In the genomic region with DNA sequence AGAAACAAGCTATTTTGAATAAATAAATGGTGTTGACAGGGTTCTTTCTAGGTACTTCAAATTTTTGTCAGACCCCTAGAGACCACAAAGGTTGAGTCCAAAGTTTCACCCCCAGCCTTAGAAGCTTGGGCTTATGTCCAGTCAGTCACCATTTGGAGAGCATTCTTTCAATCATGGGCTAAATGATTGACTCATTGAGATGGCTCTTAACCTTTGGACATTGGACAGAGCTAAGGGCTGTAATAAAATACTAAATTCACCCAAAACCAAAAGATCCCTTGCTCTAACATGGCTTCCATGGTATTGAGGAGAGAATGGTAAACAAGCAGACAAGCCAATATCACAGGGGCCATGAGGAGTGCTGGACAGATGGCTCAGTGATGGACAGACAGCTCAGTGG, we compare ENCODE assay signal across 24 mouse cellular contexts.
DNase-seq lines count a peak whose midpoint lies in the region; ATAC-seq and TF ChIP-seq lines count a peak whose summit lies in the region.
"Had no signal": no experiment of that assay in that cellular context is flagged by ENCODE, and none has a peak within 500 bp of the region (broad histone marks: within the 10 kb centered on the region; RNA-seq: fewer than 3 reads in every experiment).

No protein-coding gene starts in this region.

- TF ChIP-seq POLR2A in liver, adult 2 months (IDR thresholded peaks at IDR 0.05; ENCODE audit: extremely low read depth, insufficient read depth, low read length) = no peak

- no peaks in the 10 kb centered on the region for H3K36me3 ChIP-seq in kidney, embryonic 16.5 days (ENCODE audit: insufficient read depth, low read length)
- no peaks in the 10 kb centered on the region for H3K36me3 ChIP-seq in liver, adult 2 months (ENCODE audit: control insufficient read depth, insufficient read depth, low read length)
- H3K36me3 ChIP-seq in liver, postnatal 0 days (replicated peaks; ENCODE audit: insufficient read depth, low read length) = no peaks in the 10 kb centered on the region
- H3K36me3 ChIP-seq: embryonic facial prominence, embryonic 10.5 days; embryonic facial prominence, embryonic 12.5 days; forebrain, embryonic 15.5 days; G1E had no signal

- no peak for ATAC-seq in kidney, embryonic 16.5 days (ENCODE audit: low FRiP score, low TSS enrichment)
- ATAC-seq in liver, postnatal 0 days = no peak
- ATAC-seq: activated CD4-positive, CD25-positive, alpha-beta regulatory T cell, adult 4 months; CD4-positive, CD25-positive, alpha-beta regulatory T cell, adult 4 months; forebrain, embryonic 13.5 days; forebrain, embryonic 15.5 days; Patski had no signal

- H3K4me3 ChIP-seq in gastrocnemius, adult 2 months = no peak overlapping the region
- no peak overlapping the region for H3K4me3 ChIP-seq in kidney, embryonic 16.5 days (ENCODE audit: low read length)
- no peak overlapping the region for H3K4me3 ChIP-seq in liver, adult 2 months (ENCODE audit: insufficient read depth, low read depth, low read length)
- no peak overlapping the region for H3K4me3 ChIP-seq in liver, postnatal 0 days (ENCODE audit: low read depth, low read length)
- H3K4me3 ChIP-seq: embryonic facial prominence, embryonic 10.5 days; embryonic facial prominence, embryonic 12.5 days; forebrain, embryonic 13.5 days; forebrain, embryonic 15.5 days had no signal

- H3K79me2 ChIP-seq in liver, adult 2 months (ENCODE audit: control insufficient read depth, insufficient read depth, low read length) = no peaks in the 10 kb centered on the region

- intact Hi-C loops in gastrocnemius, adult 2 months (cut with DNase I) = loop anchor here (2.0 to 10.0 kb wide), 2 partner anchors 665 to 729 kb away; no protein-coding TSS in a partner anchor

- TF ChIP-seq CTCF in gastrocnemius, adult 2 months (IDR thresholded peaks at IDR 0.05) = no peak
- no peak for TF ChIP-seq CTCF in liver, adult 2 months (IDR thresholded peaks at IDR 0.05; ENCODE audit: low read depth, low read length)
- TF ChIP-seq CTCF in liver, postnatal 0 days (IDR thresholded peaks at IDR 0.05; ENCODE audit: low read depth) = no peak

- H3K4me2 ChIP-seq in kidney, embryonic 16.5 days (replicated peaks; ENCODE audit: low read depth, low read length) = no peak overlapping the region
- H3K4me2 ChIP-seq in liver, postnatal 0 days (ENCODE audit: low read depth, low read length) = no peak overlapping the region
- H3K4me2 ChIP-seq: embryonic facial prominence, embryonic 12.5 days; forebrain, embryonic 13.5 days; forebrain, embryonic 15.5 days had no signal

- no peaks in the 10 kb centered on the region for H3K27me3 ChIP-seq in kidney, embryonic 16.5 days (ENCODE audit: insufficient read depth, low read length)
- H3K27me3 ChIP-seq in liver, adult 2 months (ENCODE audit: control insufficient read depth, insufficient read depth, low read length) = no peaks in the 10 kb centered on the region
- no peaks in the 10 kb centered on the region for H3K27me3 ChIP-seq in liver, postnatal 0 days (ENCODE audit: insufficient read depth, low read length)
- H3K27me3 ChIP-seq: CH12.LX; embryonic facial prominence, embryonic 12.5 days; forebrain, embryonic 15.5 days; Patski had no signal

- TF ChIP-seq EP300 in liver, postnatal 0 days (IDR thresholded peaks at IDR 0.05; ENCODE audit: low read depth) = no peak

- peak overlapping the region; percentile 92; the same call in 1 of the 2 replicates for H3K27ac ChIP-seq in gastrocnemius, adult 2 months
- no peak overlapping the region for H3K27ac ChIP-seq in kidney, embryonic 16.5 days (ENCODE audit: low read length)
- H3K27ac ChIP-seq in liver, adult 2 months (replicated peaks; ENCODE audit: insufficient read depth, low read depth, low read length) = no peak overlapping the region
- H3K27ac ChIP-seq in liver, postnatal 0 days (ENCODE audit: low read depth) = no peak overlapping the region
- H3K27ac ChIP-seq: embryonic facial prominence, embryonic 10.5 days; embryonic facial prominence, embryonic 12.5 days; forebrain, embryonic 13.5 days; forebrain, embryonic 15.5 days had no signal

- H3K4me1 ChIP-seq in kidney, embryonic 16.5 days (ENCODE audit: insufficient read depth, low read length) = no peaks in the 10 kb centered on the region
- 0 out of 2 replicates have a peak, but pooled peaks cover 2% of the 10 kb centered on the region for H3K4me1 ChIP-seq in liver, adult 2 months (ENCODE audit: control insufficient read depth, insufficient read depth, low read length)
- H3K4me1 ChIP-seq in liver, postnatal 0 days (ENCODE audit: insufficient read depth) = no peaks in the 10 kb centered on the region
- H3K4me1 ChIP-seq: forebrain, embryonic 13.5 days; forebrain, embryonic 15.5 days had no signal

- no peak for DNase-seq in gastrocnemius, adult 2 months
- DNase-seq in gastrocnemius, postnatal 25 days = no peak
- DNase-seq in kidney, adult 8-10 months = peak; percentile 9 to 21
- DNase-seq in liver, adult 2 months (ENCODE audit: extremely low read depth, low read depth, low spot score) = peak; percentile 69
- DNase-seq in liver, postnatal 0 days = no peak
- DNase-seq: adrenal gland, adult 8-10 months; adrenal gland, postnatal 14 days; adrenal gland, postnatal 36 days; B cell, adult 2 months; cerebellum, adult 11-12 months; cerebellum, adult 2 months; cerebellum, adult 9-10 months; cerebellum, postnatal 10 days; cerebellum, postnatal 25 days had no signal

- H3K9ac ChIP-seq in kidney, embryonic 16.5 days (replicated peaks; ENCODE audit: low read length) = no peak overlapping the region
- no peak overlapping the region for H3K9ac ChIP-seq in liver, adult 2 months (ENCODE audit: low read depth, low read length)
- H3K9ac ChIP-seq in liver, postnatal 0 days (replicated peaks) = no peak overlapping the region
- H3K9ac ChIP-seq: embryonic facial prominence, embryonic 12.5 days; forebrain, embryonic 13.5 days; forebrain, embryonic 15.5 days had no signal

- peaks cover 6% of the 10 kb centered on the region; the same call in 1 of the 2 replicates for H3K9me3 ChIP-seq in kidney, embryonic 16.5 days (ENCODE audit: low read length)
- H3K9me3 ChIP-seq in liver, postnatal 0 days (ENCODE audit: low read length) = no peaks in the 10 kb centered on the region
- H3K9me3 ChIP-seq: embryonic facial prominence, embryonic 10.5 days; embryonic facial prominence, embryonic 12.5 days; forebrain, embryonic 15.5 days had no signal

Comparison
In these comparisons a context has a peak if more than half of its experiments do, and no peak if none do; other contexts are left out.
1. DNase-seq: peak in kidney, adult 8-10 months (2 of 2) and liver, adult 2 months (single experiment); none in gastrocnemius, adult 2 months (single experiment), gastrocnemius, postnatal 25 days (single experiment) and liver, postnatal 0 days (single experiment).